Mouse (Mus musculus) heart, postnatal 0 days (tissue): ENCODE results near the gene Mindy1.

ENCODE experiments used
- CTCF ChIP-seq: IDR thresholded peaks from 2 replicates; pipeline ENCODE4 v1.5.1; 2016; ENCODE audit warnings: antibody characterized with exemption, control low read depth, low read depth
- EP300 ChIP-seq: IDR thresholded peaks from 2 replicates; pipeline ENCODE4 v1.6.1; 2016; ENCODE audit warnings: antibody characterized with exemption, low read depth

DNA sequence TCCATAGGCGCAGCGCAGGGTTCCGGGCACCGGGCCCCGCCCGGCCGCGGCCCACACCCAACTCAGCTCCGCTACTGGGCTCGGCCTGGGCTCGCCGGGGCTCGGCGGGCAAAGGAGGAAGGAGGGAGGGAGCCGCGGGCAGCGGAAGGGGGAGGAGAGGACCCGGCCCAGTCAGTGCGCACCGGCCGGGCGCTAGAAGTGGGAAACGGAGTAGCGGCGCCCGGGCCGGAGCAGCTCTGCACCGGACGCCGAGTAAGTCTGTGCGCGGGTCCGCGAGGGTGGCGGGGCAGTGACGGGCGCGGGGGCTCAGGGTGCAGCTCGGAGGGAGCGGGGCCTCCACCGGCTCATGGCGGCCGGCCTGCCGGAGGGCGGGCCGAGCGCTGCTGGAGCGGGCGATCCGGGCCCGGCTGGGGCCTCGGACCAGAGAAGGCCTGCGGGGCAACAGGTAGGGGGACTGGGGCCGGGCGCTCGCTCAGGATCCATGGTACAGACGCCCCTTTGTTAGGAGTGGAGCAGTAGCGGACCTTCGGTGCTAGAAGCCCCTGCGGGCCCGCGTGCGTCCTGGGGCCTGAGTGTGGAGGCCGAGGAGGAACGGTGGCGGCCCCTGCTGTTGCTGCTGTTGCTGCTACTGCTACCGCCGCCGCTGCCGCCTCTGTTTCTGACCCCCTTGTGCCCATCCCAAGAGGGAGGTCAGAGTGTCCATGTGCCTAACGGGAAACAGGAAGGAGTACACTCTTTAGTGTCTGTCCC is 34.1 kb downstream of the Mindy1 start:
- TF ChIP-seq CTCF = peak; percentile 44
- TF ChIP-seq EP300 = peak; percentile 63; the same call in 1 of the 2 replicates
